Mouse (Mus musculus) G1E (cell line): Measurements from ENCODE around the gene Catsperb.

Source experiments
- CTCF ChIP-seq: IDR thresholded peaks from 2 replicates; pipeline ENCODE4 v1.5.1; 2012; ENCODE audit warnings: low read depth, low read length, inconsistent platforms, mixed read lengths
- GATA1 ChIP-seq: IDR thresholded peaks from 2 replicates; pipeline ENCODE4 v1.6.1; 2012; ENCODE audit warnings: borderline replicate concordance, low read length, inconsistent platforms, mixed read lengths
- GATA2 ChIP-seq: IDR thresholded peaks from 2 replicates; pipeline ENCODE4 v1.6.1; 2012; ENCODE audit warnings: low read depth, low read length, inconsistent platforms, borderline replicate concordance
- POLR2AphosphoS5 ChIP-seq: IDR thresholded peaks from 2 replicates; pipeline ENCODE4 v1.6.1; 2012; ENCODE audit warnings: low read depth, low read length, inconsistent platforms; ENCODE audit not compliant: insufficient replicate concordance
- TAL1 ChIP-seq: conservative IDR thresholded peaks from 2 replicates; pipeline ENCODE4 v1.6.1; 2012; ENCODE audit warnings: low read depth, low read length, inconsistent platforms, mixed read lengths

- no peak for TF ChIP-seq CTCF
- TF ChIP-seq GATA1: no peak
- TF ChIP-seq TAL1: no peak
- no peak for TF ChIP-seq POLR2AphosphoS5
- TF ChIP-seq GATA2: no peak
Observed at GRCm38 (mm10) chr12:101483571-101483970, 79.1 kb downstream of the Catsperb start.
